Mouse (Mus musculus): ENCODE results near the gene Shisa2.
"Not testable (repeated sequence)": the region's sequence is repeated elsewhere in the genome, so short reads cannot be mapped to it uniquely, and the experiment has no call there.

Shisa2 gene

GRCm38 (mm10) chr14:59625158-59625805 lies at the start of gene Shisa2:
TSS of gene Shisa2 (plus strand) at chr14:59625308.
- no peak for DNase-seq (ENCODE audit: low read depth)

- DNase-seq (ENCODE audit: low read depth) = no peak
Measured at GRCm38 (mm10) chr14:59576385-59576784, 48.7 kb upstream of the Shisa2 start.

GRCm38 (mm10) chr14:59590614-59591013 lies 34.5 kb upstream of the Shisa2 start:
- no peak for DNase-seq (ENCODE audit: low read depth)

GRCm38 (mm10) chr14:59591901-59592300 lies 33.2 kb upstream of the Shisa2 start:
- no peak for DNase-seq (ENCODE audit: low read depth)

GRCm38 (mm10) chr14:59592593-59592992 lies 32.5 kb upstream of the Shisa2 start:
- no peak for DNase-seq (ENCODE audit: low read depth)

GRCm38 (mm10) chr14:59594988-59595387 lies 30.1 kb upstream of the Shisa2 start:
- DNase-seq (ENCODE audit: low read depth) = no peak

- DNase-seq (ENCODE audit: low read depth) = peak; percentile 75
Measured at GRCm38 (mm10) chr14:59597398-59598259, 27.5 kb upstream of the Shisa2 start, which contains the start of gene Cdadc1. TSS of gene Cdadc1 (minus strand) at chr14:59597959.

- DNase-seq (ENCODE audit: low read depth) = no peak
Measured at GRCm38 (mm10) chr14:59598260-59598627, 26.9 kb upstream of the Shisa2 start.

- no peak for DNase-seq (ENCODE audit: low read depth)
Measured at GRCm38 (mm10) chr14:59604002-59604645, 21.0 kb upstream of the Shisa2 start.

GRCm38 (mm10) chr14:59605671-59606353 lies 19.3 kb upstream of the Shisa2 start:
- no peak for DNase-seq (ENCODE audit: low read depth)

GRCm38 (mm10) chr14:59607021-59607420 lies 18.1 kb upstream of the Shisa2 start:
- no peak for DNase-seq (ENCODE audit: low read depth)

- no peak for DNase-seq (ENCODE audit: low read depth)
Measured at GRCm38 (mm10) chr14:59612920-59613625, 12.0 kb upstream of the Shisa2 start.

- not testable (repeated sequence) for DNase-seq (ENCODE audit: low read depth)
Measured at GRCm38 (mm10) chr14:59614149-59614548, 11.0 kb upstream of the Shisa2 start.

- DNase-seq (ENCODE audit: low read depth) = no peak
Measured at GRCm38 (mm10) chr14:59616802-59617201, 8.3 kb upstream of the Shisa2 start.

- no peak for DNase-seq (ENCODE audit: low read depth)
Measured at GRCm38 (mm10) chr14:59624326-59624885, 702 bp upstream of the Shisa2 start.

- no peak for DNase-seq (ENCODE audit: low read depth)
Measured at GRCm38 (mm10) chr14:59625806-59626364, 777 bp downstream of the Shisa2 start.

GRCm38 (mm10) chr14:59626711-59627110 lies 1.6 kb downstream of the Shisa2 start:
- DNase-seq (ENCODE audit: low read depth) = no peak

GRCm38 (mm10) chr14:59627142-59627680 lies 2.1 kb downstream of the Shisa2 start:
- DNase-seq (ENCODE audit: low read depth) = no peak

GRCm38 (mm10) chr14:59627823-59628222 lies 2.7 kb downstream of the Shisa2 start:
- DNase-seq (ENCODE audit: low read depth) = no peak

- no peak for DNase-seq (ENCODE audit: low read depth)
Measured at GRCm38 (mm10) chr14:59629308-59629707, 4.2 kb downstream of the Shisa2 start.

- DNase-seq (ENCODE audit: low read depth) = no peak
Measured at GRCm38 (mm10) chr14:59630096-59630495, 5.0 kb downstream of the Shisa2 start.

Data from fibroblast of lung, adult 2 months (primary cell).